Mouse (Mus musculus): ENCODE measurements around the gene Etl4. TPM values are rescaled to one million over a fixed set of nuclear protein-coding genes. Genes with fewer than 3 reads are reported as not detected.

The Etl4 gene
- polyA plus RNA-seq, 1 experiment from 2014 or later: 12.3 TPM

DNA sequence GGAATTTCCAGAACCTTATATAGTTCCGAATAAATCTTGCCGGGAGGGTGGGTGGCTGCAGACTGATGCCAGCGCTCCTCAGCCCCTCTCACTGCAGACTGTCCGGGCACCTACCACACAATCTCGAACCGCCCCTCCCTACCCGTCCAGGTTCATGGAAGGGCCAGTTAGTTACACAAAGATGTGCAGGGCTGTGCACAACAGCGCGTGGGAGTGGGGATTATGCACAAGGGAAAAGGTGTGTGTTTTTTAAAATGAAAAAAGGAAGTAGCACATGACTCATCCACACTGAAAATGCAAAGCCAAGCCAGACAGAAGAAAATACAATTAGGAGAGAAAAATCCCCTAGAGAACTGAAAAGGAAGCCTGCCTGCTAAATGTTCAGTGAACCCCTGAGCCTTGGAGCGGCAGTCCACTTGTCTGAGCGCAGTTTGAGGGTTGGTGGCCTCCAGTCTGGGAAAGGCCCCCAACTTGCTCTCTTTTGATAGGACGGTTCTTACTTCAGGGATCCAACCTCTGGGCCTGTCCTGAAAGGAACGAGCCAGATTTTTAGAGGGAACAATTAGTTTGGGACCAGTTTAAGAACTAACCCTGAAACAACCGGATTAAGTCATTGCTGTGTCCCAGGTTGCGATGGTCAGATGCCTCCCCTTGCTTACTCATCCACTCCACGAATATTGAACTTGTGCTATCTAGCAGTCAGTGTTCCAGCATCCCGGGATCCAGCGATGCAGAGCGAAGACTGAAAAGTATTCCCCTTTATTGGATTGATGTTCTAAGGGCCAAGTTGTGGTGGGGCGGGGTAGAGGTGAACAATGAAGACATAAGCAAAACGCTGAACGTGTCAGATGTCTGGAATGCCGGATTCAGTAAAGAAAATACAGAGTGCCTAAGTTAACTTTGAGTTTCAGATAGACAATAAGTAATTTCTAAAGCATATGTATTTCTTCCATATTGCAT is 611.3 kb downstream of the Etl4 start:
- peak; percentile 51; the same call in 1 of the 2 replicates for ATAC-seq (ENCODE audit: insufficient number of reproducible peaks, low FRiP score)
- WGBS: 25% methylated on average over 23 of the region's 23 CpGs
- peaks cover 27% of the 10 kb centered on the region for H3K4me1 ChIP-seq (replicated peaks)
- no peaks in the 10 kb centered on the region for H3K36me3 ChIP-seq
- no peak overlapping the region; the same call in 1 of the 2 replicates for H3K27ac ChIP-seq (ENCODE audit: poor library complexity, severe bottlenecking)
- no peaks in the 10 kb centered on the region for H3K27me3 ChIP-seq (replicated peaks)
- peak overlapping the region; percentile 68 for H3K4me3 ChIP-seq
- peak overlapping the region; percentile 90 for H3K4me2 ChIP-seq
- no peaks in the 10 kb centered on the region for H3K9me3 ChIP-seq (replicated peaks)
- peak overlapping the region; percentile 81 for H3K9ac ChIP-seq

DNA sequence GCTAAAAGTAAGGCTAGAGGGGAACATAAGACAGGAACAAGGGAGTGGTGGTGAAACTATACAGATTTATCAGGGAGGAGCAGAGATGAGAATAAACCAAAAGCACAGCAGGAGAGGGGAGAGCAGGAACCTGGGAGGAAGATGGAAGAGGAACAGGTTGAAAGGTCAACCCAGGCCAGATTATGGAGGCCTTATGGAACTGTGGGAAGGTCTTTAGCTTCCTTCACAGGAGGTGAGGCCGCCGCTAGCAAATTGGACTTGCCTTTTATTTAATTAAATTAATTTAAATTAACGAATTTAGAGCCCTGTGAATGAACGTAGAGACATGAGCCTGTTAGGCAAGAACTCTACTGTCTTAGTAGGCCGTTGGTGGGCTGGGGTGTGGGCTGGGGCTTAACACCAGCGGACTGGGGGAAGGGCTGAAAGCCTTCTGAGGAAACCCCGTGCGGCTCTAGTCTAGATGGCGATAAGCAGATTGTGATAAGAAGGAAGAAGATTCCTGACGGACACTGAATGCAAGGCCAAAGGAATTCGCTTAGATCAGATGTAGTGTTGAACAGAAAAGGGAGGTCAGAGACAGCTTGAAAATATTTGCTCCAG is 612.2 kb downstream of the Etl4 start:
- Histone ChIP-seq H3K27ac (ENCODE audit: poor library complexity, severe bottlenecking) (no peak overlapping the region), H3K4me3 (no peak overlapping the region), H3K27me3 (replicated peaks) (no peaks in the 10 kb centered on the region), H3K36me3 (no peaks in the 10 kb centered on the region), H3K9ac (no peak overlapping the region), H3K4me2 (peak overlapping the region; percentile 24; the same call in 1 of the 2 replicates), H3K9me3 (replicated peaks) (no peaks in the 10 kb centered on the region), H3K4me1 (replicated peaks) (peaks cover 32% of the 10 kb centered on the region)
- ATAC-seq (ENCODE audit: insufficient number of reproducible peaks, low FRiP score): no peak
- 34% methylated on average over 11 of the region's 11 CpGs for WGBS

DNA sequence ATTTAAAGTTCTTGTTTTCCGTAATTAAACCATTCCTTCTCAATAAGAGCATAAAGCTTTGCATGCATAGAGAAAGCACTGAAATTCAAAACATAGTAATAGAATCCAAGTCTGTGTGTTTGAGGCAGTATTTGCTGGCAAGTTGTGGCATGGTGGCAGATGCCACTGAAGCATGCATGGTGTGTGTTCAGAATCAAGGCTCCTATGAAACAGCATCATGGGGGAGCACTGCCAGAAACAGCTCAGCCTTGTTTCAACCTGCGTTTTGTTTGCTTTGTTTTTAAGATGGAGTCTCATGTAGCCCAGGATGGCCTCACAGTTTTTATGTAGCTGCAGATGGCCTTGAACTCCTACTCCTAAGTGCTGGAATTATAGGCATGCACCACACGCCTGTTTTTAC is 614.1 kb downstream of the Etl4 start:
- Histone ChIP-seq H3K27ac (ENCODE audit: poor library complexity, severe bottlenecking) (no peak overlapping the region), H3K9me3 (replicated peaks) (no peaks in the 10 kb centered on the region), H3K4me2 (no peak overlapping the region), H3K27me3 (replicated peaks) (no peaks in the 10 kb centered on the region), H3K4me1 (replicated peaks) (peaks cover 31% of the 10 kb centered on the region), H3K4me3 (no peak overlapping the region), H3K36me3 (no peaks in the 10 kb centered on the region), H3K9ac (no peak overlapping the region)
- no peak for ATAC-seq (ENCODE audit: insufficient number of reproducible peaks, low FRiP score)
- 79% methylated on average over 3 of the region's 3 CpGs for WGBS

DNA sequence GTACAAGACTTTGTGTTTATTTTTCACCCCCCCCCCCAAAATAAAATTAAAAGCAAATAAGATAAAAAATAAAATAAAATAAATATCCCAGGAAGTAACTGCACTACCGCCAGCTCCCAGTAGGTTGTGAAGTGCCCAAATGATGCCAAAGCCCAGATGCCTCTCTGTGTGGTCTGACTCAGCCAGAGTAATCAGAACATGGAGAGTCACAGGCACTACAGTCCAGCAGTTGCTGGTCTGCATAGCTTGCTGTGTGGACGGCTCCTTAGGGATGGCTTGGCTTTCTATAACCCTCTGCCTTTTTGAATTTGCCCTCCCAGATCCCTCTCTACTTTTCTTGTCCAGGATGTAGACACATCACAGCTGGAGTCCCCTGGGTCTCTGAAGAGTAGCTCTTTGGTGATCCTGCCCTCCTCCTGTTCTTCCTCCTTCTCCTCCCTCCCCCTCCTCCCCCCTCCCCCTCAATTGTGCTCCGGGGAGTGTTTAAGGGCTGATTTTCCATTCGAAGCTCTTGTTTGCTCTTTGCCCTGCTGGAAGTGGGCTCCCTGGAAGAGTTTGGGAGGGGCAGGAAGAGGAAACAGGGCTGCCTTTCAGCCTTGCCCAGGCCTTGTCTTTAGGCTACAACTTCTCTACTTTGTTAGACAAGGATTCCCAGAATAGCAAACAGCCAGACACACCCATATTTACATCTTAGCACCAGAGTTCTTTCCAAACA is 616.5 kb downstream of the Etl4 start:
- peaks cover 25% of the 10 kb centered on the region for H3K4me1 ChIP-seq (replicated peaks)
- ATAC-seq (ENCODE audit: insufficient number of reproducible peaks, low FRiP score): peak; percentile 55; the same call in 1 of the 2 replicates
- H3K4me2 ChIP-seq: no peak overlapping the region
- no peaks in the 10 kb centered on the region for H3K27me3 ChIP-seq (replicated peaks)
- no peak overlapping the region for H3K4me3 ChIP-seq
- 28% methylated on average over 4 of the region's 4 CpGs for WGBS
- peaks cover 13% of the 10 kb centered on the region for H3K36me3 ChIP-seq
- no peaks in the 10 kb centered on the region for H3K9me3 ChIP-seq (replicated peaks)
- H3K9ac ChIP-seq: no peak overlapping the region
- peak overlapping the region; percentile 51 for H3K27ac ChIP-seq (ENCODE audit: poor library complexity, severe bottlenecking)

DNA sequence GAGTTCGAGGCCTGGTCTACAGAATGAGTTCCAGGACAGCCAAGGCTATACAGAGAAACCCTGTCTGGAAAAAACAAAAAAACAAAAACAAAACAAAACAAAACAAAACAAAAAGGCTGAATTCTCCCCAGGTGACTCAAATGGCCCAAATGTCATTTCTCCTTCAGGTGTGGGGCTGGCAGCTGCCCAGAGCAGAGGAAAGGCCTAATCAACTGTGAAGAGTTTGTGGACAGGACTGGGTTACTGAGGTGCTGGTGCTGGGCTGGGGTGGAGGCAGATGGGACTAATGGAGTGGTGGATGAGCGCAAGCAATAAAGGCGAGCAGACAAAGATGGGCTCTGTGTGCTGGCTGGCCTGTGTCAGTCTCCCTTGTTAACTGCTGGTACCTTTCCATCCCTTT is 617.3 kb downstream of the Etl4 start:
- H3K9me3 ChIP-seq (replicated peaks): no peaks in the 10 kb centered on the region
- WGBS: 94% methylated on average over 3 of the region's 3 CpGs
- peaks cover 15% of the 10 kb centered on the region for H3K36me3 ChIP-seq
- no peak overlapping the region for H3K4me2 ChIP-seq
- no peaks in the 10 kb centered on the region for H3K27me3 ChIP-seq (replicated peaks)
- H3K4me3 ChIP-seq: no peak overlapping the region
- peaks cover 18% of the 10 kb centered on the region for H3K4me1 ChIP-seq (replicated peaks)
- H3K27ac ChIP-seq (ENCODE audit: poor library complexity, severe bottlenecking): no peak overlapping the region
- no peak for ATAC-seq (ENCODE audit: insufficient number of reproducible peaks, low FRiP score)
- H3K9ac ChIP-seq: no peak overlapping the region

DNA sequence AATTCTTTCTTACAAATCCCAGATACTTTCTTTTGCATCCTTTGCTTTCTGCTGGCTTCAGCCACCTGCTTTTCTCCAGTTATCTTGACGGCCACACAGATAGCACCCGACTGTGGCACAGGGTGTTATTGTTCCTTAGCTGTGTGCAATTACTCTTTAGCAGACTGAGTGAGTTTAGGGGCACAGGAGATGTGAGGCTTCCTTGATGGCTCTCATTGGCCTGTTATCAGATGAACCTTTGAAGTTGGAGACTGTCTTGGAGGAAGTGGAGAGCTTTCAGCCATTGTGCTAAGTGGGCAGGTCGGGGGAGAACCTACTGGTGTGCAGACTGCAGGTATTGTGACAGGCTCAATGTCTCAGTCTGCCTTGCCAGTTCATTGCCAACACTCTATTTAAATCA is 623.0 kb downstream of the Etl4 start:
- Histone ChIP-seq H3K36me3 (peaks cover 15% of the 10 kb centered on the region), H3K4me1 (replicated peaks) (peaks cover 10% of the 10 kb centered on the region; the same call in 1 of the 2 replicates), H3K9ac (no peak overlapping the region), H3K27me3 (replicated peaks) (no peaks in the 10 kb centered on the region), H3K4me2 (no peak overlapping the region), H3K9me3 (replicated peaks) (no peaks in the 10 kb centered on the region), H3K27ac (ENCODE audit: poor library complexity, severe bottlenecking) (no peak overlapping the region), H3K4me3 (no peak overlapping the region)
- ATAC-seq (ENCODE audit: insufficient number of reproducible peaks, low FRiP score): no peak
- WGBS: 13% methylated on average over 3 of the region's 3 CpGs

DNA sequence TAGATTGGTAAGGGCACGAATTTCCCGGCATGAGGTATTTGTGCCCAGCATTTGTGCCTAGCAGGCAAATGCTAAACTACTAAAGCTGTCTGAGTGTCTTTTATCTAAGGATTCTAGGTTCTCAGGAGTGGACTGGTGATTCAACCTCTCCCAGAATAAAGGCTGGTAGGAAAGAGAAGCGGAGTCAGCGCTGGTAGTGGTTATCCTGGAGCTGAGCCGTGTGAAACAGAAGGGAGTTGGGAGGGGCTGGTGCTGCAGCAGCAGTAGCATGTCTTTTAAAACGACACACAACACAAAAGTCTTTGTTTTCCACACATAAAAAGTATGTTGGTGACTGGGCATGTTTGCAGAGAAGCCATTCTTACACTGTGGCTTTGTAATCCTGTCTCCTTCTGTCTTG is 628.2 kb downstream of the Etl4 start:
- Histone ChIP-seq H3K9me3 (replicated peaks) (no peaks in the 10 kb centered on the region), H3K4me3 (no peak overlapping the region), H3K4me1 (replicated peaks) (0 out of 2 replicates have a peak, but pooled peaks cover 4% of the 10 kb centered on the region), H3K9ac (no peak overlapping the region), H3K27me3 (replicated peaks) (no peaks in the 10 kb centered on the region), H3K36me3 (no peaks in the 10 kb centered on the region), H3K27ac (ENCODE audit: poor library complexity, severe bottlenecking) (no peak overlapping the region), H3K4me2 (no peak overlapping the region)
- WGBS: 58% methylated on average over 6 of the region's 6 CpGs
- no peak for ATAC-seq (ENCODE audit: insufficient number of reproducible peaks, low FRiP score)

DNA sequence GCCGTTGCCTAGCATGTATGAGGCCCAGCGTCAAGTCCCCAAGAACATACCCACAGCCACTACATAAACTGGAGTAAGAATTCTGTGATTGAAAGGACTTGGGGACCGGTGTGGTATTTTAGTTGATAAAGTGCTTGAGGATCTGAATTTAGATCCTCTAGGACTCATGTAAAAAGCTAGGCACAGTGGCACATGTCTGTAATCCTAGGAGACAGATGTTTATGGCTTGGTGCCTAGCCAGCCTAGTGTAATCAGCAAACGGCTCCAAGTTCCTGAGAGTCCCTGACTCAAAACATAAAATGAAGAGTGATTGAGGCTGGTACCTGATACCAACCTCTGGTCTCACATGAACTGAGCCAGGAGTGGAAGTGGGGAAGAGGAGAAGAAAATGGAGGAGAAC is 629.3 kb downstream of the Etl4 start:
- Histone ChIP-seq H3K4me1 (replicated peaks) (0 out of 2 replicates have a peak, but pooled peaks cover 3% of the 10 kb centered on the region), H3K9ac (no peak overlapping the region), H3K4me3 (no peak overlapping the region), H3K4me2 (no peak overlapping the region), H3K9me3 (replicated peaks) (no peaks in the 10 kb centered on the region), H3K27me3 (replicated peaks) (no peaks in the 10 kb centered on the region), H3K27ac (ENCODE audit: poor library complexity, severe bottlenecking) (no peak overlapping the region), H3K36me3 (no peaks in the 10 kb centered on the region)
- ATAC-seq (ENCODE audit: insufficient number of reproducible peaks, low FRiP score): no peak
- 71% methylated on average over 4 of the region's 4 CpGs for WGBS

DNA sequence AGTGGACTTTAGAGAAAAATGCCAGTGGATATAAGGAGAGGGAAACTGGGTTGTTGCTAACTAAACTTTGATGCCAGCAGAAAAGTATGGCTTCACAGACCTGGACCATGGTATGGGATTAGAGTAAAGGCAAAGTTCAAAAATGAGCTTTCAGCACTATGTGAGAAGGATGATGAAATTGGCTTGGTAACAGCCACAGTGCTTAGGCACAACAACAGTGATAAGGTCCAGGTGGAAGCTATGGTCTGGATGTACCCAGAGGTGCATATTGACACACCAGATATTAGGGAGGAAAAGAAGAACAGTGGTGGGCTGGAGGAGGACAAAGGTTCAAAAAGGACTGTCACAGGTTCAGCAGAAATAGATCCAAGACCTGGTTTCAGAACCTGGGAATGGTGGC is 631.7 kb downstream of the Etl4 start:
- Histone ChIP-seq H3K36me3 (no peaks in the 10 kb centered on the region), H3K27me3 (replicated peaks) (no peaks in the 10 kb centered on the region), H3K4me1 (replicated peaks) (peaks cover 5% of the 10 kb centered on the region), H3K9ac (no peak overlapping the region), H3K4me3 (no peak overlapping the region), H3K27ac (ENCODE audit: poor library complexity, severe bottlenecking) (no peak overlapping the region), H3K9me3 (replicated peaks) (no peaks in the 10 kb centered on the region), H3K4me2 (no peak overlapping the region)
- ATAC-seq (ENCODE audit: insufficient number of reproducible peaks, low FRiP score): no peak

DNA sequence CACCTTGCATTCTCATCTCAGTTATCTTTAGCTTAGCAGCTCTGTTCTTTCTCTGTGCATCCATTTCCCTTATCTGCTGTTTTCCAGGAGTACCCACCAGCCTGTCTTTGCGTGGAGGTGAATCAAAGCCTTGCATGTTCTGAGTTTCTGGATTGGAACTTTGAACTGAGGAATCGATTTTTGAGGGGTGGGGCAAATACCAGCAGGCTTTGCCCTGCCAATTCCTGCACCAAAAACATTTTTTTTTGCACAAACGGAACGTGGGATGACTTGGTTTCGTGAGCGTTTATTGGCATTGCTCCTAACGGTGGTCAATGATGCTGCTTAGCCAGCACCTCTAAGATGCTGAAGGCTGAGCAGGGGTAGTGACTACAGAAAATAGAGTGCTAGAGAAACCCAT is 632.7 kb downstream of the Etl4 start:
- H3K4me3 ChIP-seq: no peak overlapping the region
- no peak overlapping the region for H3K9ac ChIP-seq
- no peak overlapping the region for H3K27ac ChIP-seq (ENCODE audit: poor library complexity, severe bottlenecking)
- peaks cover 15% of the 10 kb centered on the region for H3K4me1 ChIP-seq (replicated peaks)
- ATAC-seq (ENCODE audit: insufficient number of reproducible peaks, low FRiP score): no peak
- no peak overlapping the region for H3K4me2 ChIP-seq
- no peaks in the 10 kb centered on the region for H3K27me3 ChIP-seq (replicated peaks)
- 78% methylated on average over 7 of the region's 7 CpGs for WGBS
- H3K9me3 ChIP-seq (replicated peaks): no peaks in the 10 kb centered on the region
- no peaks in the 10 kb centered on the region for H3K36me3 ChIP-seq

DNA sequence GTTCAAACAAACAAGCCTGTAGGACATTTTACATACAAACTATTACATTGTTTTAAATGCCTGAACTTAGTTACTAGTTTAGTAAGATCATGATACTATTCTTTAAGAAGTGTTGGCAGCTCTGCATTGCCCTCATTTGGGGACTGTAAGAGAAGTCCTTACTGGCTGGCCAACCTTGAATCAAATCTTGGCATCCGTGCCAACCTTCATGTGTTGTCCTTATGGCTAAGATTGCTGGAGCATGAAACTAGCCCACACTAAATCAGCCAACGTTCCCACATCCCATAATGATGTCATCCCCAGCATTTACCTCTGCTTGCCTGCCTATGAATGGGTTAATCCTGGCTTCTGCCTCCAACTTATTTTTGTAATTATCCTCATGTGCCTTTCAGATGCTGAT is 636.0 kb downstream of the Etl4 start:
- H3K4me3 ChIP-seq: no peak overlapping the region
- H3K27ac ChIP-seq (ENCODE audit: poor library complexity, severe bottlenecking): no peak overlapping the region
- H3K9me3 ChIP-seq (replicated peaks): no peaks in the 10 kb centered on the region
- H3K4me1 ChIP-seq (replicated peaks): peaks cover 20% of the 10 kb centered on the region
- no peak for ATAC-seq (ENCODE audit: insufficient number of reproducible peaks, low FRiP score)
- H3K36me3 ChIP-seq: no peaks in the 10 kb centered on the region
- no peaks in the 10 kb centered on the region for H3K27me3 ChIP-seq (replicated peaks)
- WGBS: 61% methylated on average over 2 of the region's 2 CpGs
- H3K4me2 ChIP-seq: no peak overlapping the region
- H3K9ac ChIP-seq: no peak overlapping the region

Measured in heart, embryonic 12.5 days (tissue).